Mouse (Mus musculus): ENCODE data around the gene Hoxc12.
A peak's percentile ranks its signal among the peaks of the same experiment; 100 is the strongest.

Hoxc12 gene

DNA sequence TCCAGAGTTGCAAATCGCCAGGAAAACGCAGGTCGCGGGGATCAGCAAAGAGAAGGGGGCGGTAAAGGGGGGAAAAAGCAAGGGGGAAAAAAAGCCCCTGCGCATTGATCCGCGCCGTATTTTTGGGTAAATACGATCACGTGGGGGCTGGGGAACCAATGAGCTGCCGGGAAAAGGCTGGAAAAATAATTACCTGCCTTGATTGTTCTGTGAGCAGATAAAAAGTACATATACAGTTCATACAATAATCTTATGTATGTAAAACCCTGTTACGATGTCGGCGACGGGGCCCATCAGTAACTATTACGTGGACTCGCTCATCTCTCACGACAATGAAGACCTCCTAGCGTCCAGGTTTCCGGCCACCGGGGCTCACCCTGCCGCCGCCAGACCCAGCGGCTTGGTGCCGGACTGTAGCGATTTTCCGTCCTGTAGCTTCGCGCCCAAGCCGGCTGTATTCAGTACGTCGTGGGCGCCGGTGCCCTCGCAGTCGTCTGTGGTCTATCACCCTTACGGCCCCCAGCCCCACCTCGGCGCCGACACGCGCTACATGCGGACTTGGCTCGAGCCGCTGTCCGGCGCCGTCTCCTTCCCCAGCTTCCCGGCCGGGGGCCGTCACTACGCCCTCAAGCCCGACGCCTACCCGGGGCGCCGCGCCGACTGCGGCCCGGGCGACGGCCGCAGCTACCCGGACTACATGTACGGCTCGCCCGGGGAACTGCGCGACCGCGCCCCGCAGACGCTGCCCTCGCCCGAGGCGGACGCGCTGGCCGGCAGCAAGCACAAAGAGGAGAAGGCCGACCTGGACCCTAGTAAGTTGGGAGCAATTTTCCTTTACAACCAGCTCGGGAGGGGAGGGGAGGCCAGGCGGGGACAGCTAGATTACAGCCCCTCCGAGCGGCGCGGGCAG, 45.1 kb downstream of the Hoxc12 start:
- no peak for DNase-seq (ENCODE audit: inconsistent ontology term)

DNA sequence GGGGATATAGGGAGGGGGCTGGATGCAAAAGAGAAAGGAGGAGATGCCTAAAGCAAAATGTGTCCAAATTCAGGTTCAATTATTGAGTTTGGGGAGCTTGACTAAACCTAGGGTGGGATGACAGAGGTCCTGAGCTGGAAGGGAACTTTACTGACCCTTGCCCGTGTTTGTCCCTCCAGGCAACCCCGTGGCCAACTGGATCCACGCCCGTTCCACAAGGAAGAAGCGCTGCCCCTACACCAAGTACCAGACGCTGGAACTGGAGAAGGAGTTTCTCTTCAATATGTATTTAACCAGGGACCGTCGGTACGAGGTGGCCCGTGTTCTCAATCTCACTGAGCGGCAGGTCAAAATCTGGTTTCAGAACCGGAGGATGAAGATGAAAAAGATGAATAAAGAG, 47.2 kb downstream of the Hoxc12 start:
- DNase-seq (ENCODE audit: inconsistent ontology term), result no peak

DNA sequence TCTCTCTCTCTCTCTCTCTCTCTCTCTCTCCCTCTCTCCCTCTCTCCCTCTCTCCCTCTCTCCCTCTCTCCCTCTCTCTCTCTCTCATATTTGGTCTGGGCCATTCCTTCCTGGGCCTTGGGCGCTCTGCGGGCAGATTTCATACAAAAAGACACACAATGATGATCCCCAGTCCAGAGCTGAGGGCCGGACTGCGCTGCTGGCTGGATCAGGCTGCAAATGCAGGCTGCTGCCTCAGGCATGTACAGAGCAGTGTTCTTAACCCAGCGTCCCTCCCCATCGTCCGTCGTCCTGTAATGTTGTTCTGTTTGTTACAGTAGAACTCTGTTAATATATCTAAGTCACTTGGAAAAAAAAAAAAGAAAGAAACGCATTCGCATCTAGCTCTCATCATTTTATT, 48.0 kb downstream of the Hoxc12 start:
- DNase-seq (ENCODE audit: inconsistent ontology term), result no peak

DNA sequence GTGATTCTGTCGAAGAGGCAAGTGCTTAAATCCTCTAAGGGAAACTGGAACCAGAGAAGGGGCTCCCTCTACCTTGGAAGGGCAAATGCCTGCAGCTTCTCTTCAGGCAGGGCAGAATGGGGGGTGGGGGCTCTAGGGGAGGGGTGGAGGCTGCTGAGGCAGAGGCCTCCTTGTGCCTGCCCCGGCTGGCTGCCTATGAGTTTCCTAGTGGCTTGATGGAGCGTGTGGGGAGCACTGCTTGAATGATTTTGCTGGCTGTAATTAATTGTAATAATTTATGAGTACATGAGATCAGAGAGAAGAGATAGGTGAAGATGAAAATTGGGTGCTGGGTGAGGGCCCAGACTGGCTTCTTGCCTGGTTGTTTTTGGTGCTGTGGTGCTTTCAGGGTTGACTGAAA, 48.4 kb downstream of the Hoxc12 start:
- DNase-seq (ENCODE audit: inconsistent ontology term), result no peak

DNA sequence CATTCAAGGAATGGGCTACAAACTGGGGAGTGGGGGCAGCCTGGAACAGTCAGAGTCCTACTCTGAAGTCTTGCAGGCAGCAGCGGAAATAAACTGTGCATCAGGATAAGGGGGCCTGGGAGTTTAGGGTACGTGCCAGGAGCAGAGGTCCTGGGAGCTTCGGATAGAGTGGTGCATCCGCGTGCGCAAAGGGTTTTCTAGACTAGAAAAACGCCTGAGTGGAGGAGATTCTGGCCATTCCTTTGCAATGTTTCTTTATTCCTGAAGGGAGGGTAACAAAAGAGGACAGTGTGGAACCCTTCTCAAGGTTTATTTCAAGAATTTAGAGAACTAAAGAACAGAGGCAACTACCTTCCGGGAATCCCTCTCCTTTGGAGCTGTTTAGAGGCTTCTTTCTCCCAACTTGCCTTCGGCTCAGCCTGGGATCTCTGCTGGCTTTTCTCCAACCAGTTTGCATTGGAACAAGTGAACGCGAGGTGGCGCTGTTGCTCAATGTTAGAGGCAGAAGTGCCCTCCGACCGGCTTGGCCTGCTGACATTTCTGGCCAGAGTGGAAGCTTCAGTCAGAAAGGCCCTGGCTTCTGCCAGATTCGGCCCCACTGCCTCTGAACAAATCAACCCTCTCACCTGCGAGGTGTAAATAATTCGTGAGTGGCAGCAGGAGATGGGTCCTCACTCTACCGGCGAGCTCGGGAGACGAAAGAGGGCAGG, 50.7 kb downstream of the Hoxc12 start:
- peak; percentile 72 for DNase-seq (ENCODE audit: inconsistent ontology term)

DNA sequence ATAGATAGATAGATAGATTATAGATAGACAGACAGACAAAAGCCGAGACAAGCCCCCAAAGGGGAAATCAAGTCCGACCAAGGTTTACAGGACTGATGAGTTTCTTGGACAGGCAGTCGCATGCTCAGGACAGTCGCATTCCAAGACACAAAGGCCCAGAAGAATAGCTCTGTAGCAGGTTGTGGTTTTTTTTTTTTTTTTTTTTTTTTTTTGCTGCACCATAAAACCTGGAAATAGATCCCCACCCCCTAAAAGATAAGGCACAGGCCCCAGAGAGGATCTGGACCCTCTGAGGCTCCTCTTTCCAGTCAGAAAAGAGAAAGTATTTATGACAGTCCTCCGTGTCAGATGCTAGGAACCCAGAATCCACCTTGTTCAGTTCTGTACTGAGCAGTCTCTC, 51.5 kb downstream of the Hoxc12 start:
- DNase-seq (ENCODE audit: inconsistent ontology term), result no peak

All from Muller cell, postnatal 12 days (primary cell).